Mouse (Mus musculus) layer of hippocampus, adult 8-10 months (tissue): Measurements from ENCODE around the gene Gm20518. TPM values are rescaled to one million over a fixed set of nuclear protein-coding genes. Genes with fewer than 3 reads are reported as not detected.
A peak's percentile ranks its signal among the peaks of the same experiment; 100 is the strongest.

ENCODE experiments used
- DNase-seq, 2 experiments: peaks; one replicate each; pipeline ENCODE4 v3.0.0; 2022; ENCODE audit warnings: low spot score in 2 of 2
- total RNA-seq, 4 experiments: library from RNA; stranded (reverse); gene quantifications; 2 replicates each; pipeline ENCODE4 v1.2.4; 2022

The Gm20518 gene
- total RNA-seq, 4 experiments from 2014 or later = 0.73 to 2.6 (median 1.6) TPM

- DNase-seq = no peak
Measured at GRCm38 (mm10) chr16:17843701-17844365, 47.6 kb downstream of the Gm20518 start.

GRCm38 (mm10) chr16:17842437-17842836, 49.0 kb downstream of the Gm20518 start:
- DNase-seq = no peak

- no peak for DNase-seq
Measured at GRCm38 (mm10) chr16:17839976-17840375, 51.5 kb downstream of the Gm20518 start.

GRCm38 (mm10) chr16:17838051-17838450, 53.4 kb downstream of the Gm20518 start, which contains the start of gene Car15:
TSS of gene Car15 (minus strand) at chr16:17838364.
- no peak for DNase-seq

GRCm38 (mm10) chr16:17835481-17835880, 56.0 kb downstream of the Gm20518 start:
- DNase-seq = no peak

GRCm38 (mm10) chr16:17834543-17834942, 56.9 kb downstream of the Gm20518 start:
- no peak for DNase-seq

- DNase-seq = peak in 1 of 2 experiments; percentile 58
Measured at GRCm38 (mm10) chr16:17833681-17834399, 57.6 kb downstream of the Gm20518 start.

- DNase-seq = no peak
Measured at GRCm38 (mm10) chr16:17833321-17833680, 58.2 kb downstream of the Gm20518 start.

- DNase-seq = no peak
Measured at GRCm38 (mm10) chr16:17832821-17833220, 58.6 kb downstream of the Gm20518 start, which contains the start of gene B830017H08Rik. TSS of gene B830017H08Rik (plus strand) at chr16:17833121.

GRCm38 (mm10) chr16:17831781-17832180, 59.7 kb downstream of the Gm20518 start:
- no peak for DNase-seq

- no peak for DNase-seq
Measured at GRCm38 (mm10) chr16:17830385-17831178, 60.9 kb downstream of the Gm20518 start.

- DNase-seq = no peak
Measured at GRCm38 (mm10) chr16:17828867-17829266, 62.6 kb downstream of the Gm20518 start.

- DNase-seq = no peak
Measured at GRCm38 (mm10) chr16:17828229-17828628, 63.2 kb downstream of the Gm20518 start.

- DNase-seq = no peak
Measured at GRCm38 (mm10) chr16:17826500-17826899, 65.0 kb downstream of the Gm20518 start.

GRCm38 (mm10) chr16:17816528-17816927, 74.9 kb downstream of the Gm20518 start:
- no peak for DNase-seq

GRCm38 (mm10) chr16:17815411-17816402, 75.8 kb downstream of the Gm20518 start:
- peak in 1 of 2 experiments; percentile 58 for DNase-seq

GRCm38 (mm10) chr16:17813173-17813572, 78.3 kb downstream of the Gm20518 start:
- no peak for DNase-seq

GRCm38 (mm10) chr16:17812120-17812519, 79.4 kb downstream of the Gm20518 start:
- no peak for DNase-seq

GRCm38 (mm10) chr16:17809711-17810110, 81.8 kb downstream of the Gm20518 start:
- no peak for DNase-seq

- DNase-seq = no peak
Measured at GRCm38 (mm10) chr16:17809125-17809524, 82.3 kb downstream of the Gm20518 start.
